Mouse (Mus musculus) cerebellum, adult 8-10 months (tissue): ENCODE measurements around the gene Fgf14.
"Not testable (repeated sequence)": the region's sequence is repeated elsewhere in the genome, so short reads cannot be mapped to it uniquely, and the experiment has no call there.

ENCODE experiments used
- DNase-seq: peaks from one replicate; pipeline ENCODE4 v3.0.0; 2022

Gene Fgf14

GRCm38 (mm10) chr14:124474066-124474667, 202.8 kb downstream of the Fgf14 start:
- no peak for DNase-seq

- DNase-seq = no peak
These were observed 206.0 kb downstream of the Fgf14 start for GRCm38 (mm10) chr14:124470909-124471308.

- no peak for DNase-seq
These were observed 221.8 kb downstream of the Fgf14 start for GRCm38 (mm10) chr14:124455120-124455519.

- no peak for DNase-seq
These were observed 230.7 kb downstream of the Fgf14 start for GRCm38 (mm10) chr14:124446096-124446840.

- DNase-seq = no peak
These were observed 232.1 kb downstream of the Fgf14 start for GRCm38 (mm10) chr14:124444831-124445230.

GRCm38 (mm10) chr14:124439298-124439697, 237.6 kb downstream of the Fgf14 start:
- not testable (repeated sequence) for DNase-seq

GRCm38 (mm10) chr14:124411890-124412289, 265.0 kb downstream of the Fgf14 start:
- no peak for DNase-seq

- peak; percentile 54 for DNase-seq
These were observed 266.0 kb downstream of the Fgf14 start for GRCm38 (mm10) chr14:124410945-124411344.

GRCm38 (mm10) chr14:124328391-124328790, 348.5 kb downstream of the Fgf14 start:
- no peak for DNase-seq

- no peak for DNase-seq
These were observed 357.8 kb downstream of the Fgf14 start for GRCm38 (mm10) chr14:124319017-124319718.

GRCm38 (mm10) chr14:124315513-124315912, 361.4 kb downstream of the Fgf14 start:
- DNase-seq = no peak

GRCm38 (mm10) chr14:124287027-124287426, 389.9 kb downstream of the Fgf14 start:
- DNase-seq = no peak

- no peak for DNase-seq
These were observed 398.5 kb downstream of the Fgf14 start for GRCm38 (mm10) chr14:124278384-124278944.

GRCm38 (mm10) chr14:124266977-124267376, 409.9 kb downstream of the Fgf14 start:
- no peak for DNase-seq

- no peak for DNase-seq
These were observed 412.3 kb downstream of the Fgf14 start for GRCm38 (mm10) chr14:124264541-124265059.

GRCm38 (mm10) chr14:124263199-124263598, 413.7 kb downstream of the Fgf14 start:
- no peak for DNase-seq

- no peak for DNase-seq
These were observed 429.4 kb downstream of the Fgf14 start for GRCm38 (mm10) chr14:124247517-124247916.

GRCm38 (mm10) chr14:124223445-124223844, 453.5 kb downstream of the Fgf14 start:
- DNase-seq = no peak

- peak; percentile 56 for DNase-seq
These were observed 454.5 kb downstream of the Fgf14 start for GRCm38 (mm10) chr14:124222447-124222846.

GRCm38 (mm10) chr14:124220979-124221378, 455.9 kb downstream of the Fgf14 start:
- DNase-seq = no peak

- peak; percentile 57 for DNase-seq
These were observed 481.1 kb downstream of the Fgf14 start for GRCm38 (mm10) chr14:124195806-124196205.

- DNase-seq = no peak
These were observed 481.6 kb downstream of the Fgf14 start for GRCm38 (mm10) chr14:124195331-124195730.

GRCm38 (mm10) chr14:124192815-124193142, 484.1 kb downstream of the Fgf14 start:
- peak; percentile 23 for DNase-seq
